Mouse (Mus musculus) neutrophil, adult 5-6 weeks (primary cell): ENCODE data around the gene Ost4. TPM values are rescaled to one million over a fixed set of nuclear protein-coding genes. Genes with fewer than 3 reads are reported as not detected.
A peak's percentile ranks its signal among the peaks of the same experiment; 100 is the strongest.
"Not testable (repeated sequence)": the region's sequence is repeated elsewhere in the genome, so short reads cannot be mapped to it uniquely, and the experiment has no call there.

Source experiments
- ATAC-seq: fragments of 151-379, 151-347 bp; 2 replicates; pipeline ENCODE4 v1.8.0; 2017; ENCODE audit warnings: mild to moderate bottlenecking, moderate TSS enrichment; ENCODE audit not compliant: insufficient number of reproducible peaks, poor library complexity, low FRiP score, severe bottlenecking; ENCODE audit errors: extremely low read depth
- total RNA-seq: library from RNA; stranded (forward); fragments of 200-1000 nt; gene quantifications from 2 replicates; pipeline ENCODE4 v1.2.3, GENCODE M21; 2017

The Ost4 gene
- total RNA-seq, 1 experiment from 2014 or later, result 124 TPM

- no peak for ATAC-seq
Measured at GRCm38 (mm10) chr5:30910481-30910880, 2.9 kb upstream of the Ost4 start.

- ATAC-seq, result no peak
Measured at GRCm38 (mm10) chr5:30909863-30910262, 2.3 kb upstream of the Ost4 start.

- ATAC-seq, result no peak
Measured at GRCm38 (mm10) chr5:30909300-30909659, 1.7 kb upstream of the Ost4 start.

GRCm38 (mm10) chr5:30908426-30909299, 1.1 kb upstream of the Ost4 start:
- no peak for ATAC-seq

GRCm38 (mm10) chr5:30901860-30902259, 5.7 kb downstream of the Ost4 start:
- no peak for ATAC-seq

- no peak for ATAC-seq
Measured at GRCm38 (mm10) chr5:30890375-30890774, 17.2 kb downstream of the Ost4 start.

GRCm38 (mm10) chr5:30889088-30889754, 18.4 kb downstream of the Ost4 start:
- no peak for ATAC-seq

GRCm38 (mm10) chr5:30888337-30889087, 19.1 kb downstream of the Ost4 start, which contains the start of gene Agbl5:
TSS of gene Agbl5 (plus strand) at chr5:30888694.
- peak; percentile 57 for ATAC-seq

GRCm38 (mm10) chr5:30887858-30888336, 19.7 kb downstream of the Ost4 start:
- ATAC-seq, result peak; percentile 37

GRCm38 (mm10) chr5:30887331-30887761, 20.2 kb downstream of the Ost4 start:
- ATAC-seq, result peak; percentile 75

GRCm38 (mm10) chr5:30886731-30887130, 20.9 kb downstream of the Ost4 start:
- no peak for ATAC-seq

- no peak for ATAC-seq
Measured at GRCm38 (mm10) chr5:30886209-30886608, 21.4 kb downstream of the Ost4 start.

- ATAC-seq, result not testable (repeated sequence)
Measured at GRCm38 (mm10) chr5:30881839-30882238, 25.7 kb downstream of the Ost4 start.

- no peak for ATAC-seq
Measured at GRCm38 (mm10) chr5:30879347-30879943, 28.1 kb downstream of the Ost4 start.

- no peak for ATAC-seq
Measured at GRCm38 (mm10) chr5:30878616-30879015, 29.0 kb downstream of the Ost4 start.

- ATAC-seq, result no peak
Measured at GRCm38 (mm10) chr5:30874365-30874764, 33.2 kb downstream of the Ost4 start.

GRCm38 (mm10) chr5:30872574-30872973, 35.0 kb downstream of the Ost4 start:
- ATAC-seq, result no peak

- ATAC-seq, result no peak
Measured at GRCm38 (mm10) chr5:30870131-30870406, 37.5 kb downstream of the Ost4 start.
